Mouse (Mus musculus): ENCODE results near the gene Tet1. TPM values are rescaled to one million over a fixed set of nuclear protein-coding genes. Genes with fewer than 3 reads are reported as not detected.

Gene Tet1
- polyA plus RNA-seq, 1 experiment from 2014 or later = 2.3 TPM

DNA sequence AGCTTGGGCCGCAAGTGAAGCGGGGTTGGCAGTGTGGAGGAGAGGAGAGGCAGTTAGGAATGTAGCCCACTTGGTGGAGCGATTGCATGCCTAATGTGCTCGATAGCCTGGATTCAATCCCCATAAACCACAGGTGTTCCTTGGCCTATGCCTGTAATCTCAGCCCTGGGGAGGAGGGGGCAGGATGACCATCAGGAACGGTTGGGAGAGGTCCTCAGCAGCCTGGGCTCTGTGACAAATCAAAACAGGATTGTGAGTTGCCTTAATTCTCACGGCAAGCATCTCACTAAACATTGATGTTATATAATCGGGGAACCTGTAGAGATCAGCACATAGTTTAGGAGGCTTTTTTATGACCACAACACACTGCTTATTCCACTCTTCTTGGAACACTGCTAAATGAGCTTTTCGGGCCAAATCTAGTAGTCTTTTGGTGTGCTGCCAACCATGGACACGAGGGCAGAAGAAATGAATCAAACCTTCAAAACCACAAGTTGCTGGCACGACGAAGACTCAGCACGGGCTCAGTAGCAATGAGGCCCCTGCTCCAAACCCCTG, 61.6 kb downstream of the Tet1 start:
- no peaks in the 10 kb centered on the region for H3K27me3 ChIP-seq
- no peak overlapping the region for H3K9ac ChIP-seq
- H3K27ac ChIP-seq (replicated peaks) = no peak overlapping the region
- H3K4me2 ChIP-seq = no peak overlapping the region
- 60% methylated on average over 12 of the region's 12 CpGs for WGBS (ENCODE audit: insufficient replicate concordance)
- H3K4me1 ChIP-seq (replicated peaks) = no peaks in the 10 kb centered on the region
- H3K9me3 ChIP-seq (replicated peaks) = no peaks in the 10 kb centered on the region
- no peak overlapping the region for H3K4me3 ChIP-seq (replicated peaks)
- ATAC-seq (ENCODE audit: insufficient read depth) = no peak
- H3K36me3 ChIP-seq (replicated peaks) = no peaks in the 10 kb centered on the region

DNA sequence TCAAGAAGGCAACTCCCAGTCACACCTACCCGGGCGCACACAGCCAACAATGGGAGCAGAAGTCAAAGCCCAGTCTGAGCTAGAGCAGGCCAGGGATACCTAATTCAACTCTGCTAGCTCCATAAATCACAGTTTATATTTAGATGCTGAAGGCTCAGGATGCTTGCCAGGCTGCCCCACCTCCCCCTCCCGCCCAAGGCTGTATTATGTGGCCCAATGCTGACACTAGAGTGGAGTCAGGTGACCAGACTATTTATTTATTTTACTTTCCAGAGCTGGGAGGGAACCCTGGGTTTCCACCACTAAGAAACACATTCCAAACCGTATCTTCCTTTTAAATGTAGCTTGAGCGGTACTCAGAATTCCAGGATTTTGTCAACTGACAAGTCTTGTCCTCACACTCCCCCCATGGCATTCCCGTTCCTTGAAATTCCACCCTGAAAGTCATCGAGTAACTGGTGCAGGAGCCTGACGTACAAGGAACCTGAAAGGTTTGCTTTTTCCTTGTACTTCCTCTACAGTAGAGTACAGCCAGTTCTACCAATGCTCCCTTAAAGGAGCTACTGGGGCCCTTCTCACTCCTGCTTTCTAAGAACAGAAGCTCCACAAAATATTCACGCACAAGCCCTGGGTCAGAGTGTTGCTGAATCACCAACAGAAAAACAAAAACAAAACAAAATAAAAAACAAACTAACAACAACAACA, 64.9 kb downstream of the Tet1 start:
- ATAC-seq (ENCODE audit: insufficient read depth) = no peak
- Histone ChIP-seq H3K27me3 (no peaks in the 10 kb centered on the region), H3K27ac (replicated peaks) (no peak overlapping the region), H3K9me3 (replicated peaks) (no peaks in the 10 kb centered on the region), H3K4me2 (no peak overlapping the region), H3K4me1 (replicated peaks) (no peaks in the 10 kb centered on the region), H3K36me3 (replicated peaks) (no peaks in the 10 kb centered on the region), H3K4me3 (replicated peaks) (no peak overlapping the region), H3K9ac (no peak overlapping the region)
- WGBS (ENCODE audit: insufficient replicate concordance) = 57% methylated on average over 9 of the region's 9 CpGs

DNA sequence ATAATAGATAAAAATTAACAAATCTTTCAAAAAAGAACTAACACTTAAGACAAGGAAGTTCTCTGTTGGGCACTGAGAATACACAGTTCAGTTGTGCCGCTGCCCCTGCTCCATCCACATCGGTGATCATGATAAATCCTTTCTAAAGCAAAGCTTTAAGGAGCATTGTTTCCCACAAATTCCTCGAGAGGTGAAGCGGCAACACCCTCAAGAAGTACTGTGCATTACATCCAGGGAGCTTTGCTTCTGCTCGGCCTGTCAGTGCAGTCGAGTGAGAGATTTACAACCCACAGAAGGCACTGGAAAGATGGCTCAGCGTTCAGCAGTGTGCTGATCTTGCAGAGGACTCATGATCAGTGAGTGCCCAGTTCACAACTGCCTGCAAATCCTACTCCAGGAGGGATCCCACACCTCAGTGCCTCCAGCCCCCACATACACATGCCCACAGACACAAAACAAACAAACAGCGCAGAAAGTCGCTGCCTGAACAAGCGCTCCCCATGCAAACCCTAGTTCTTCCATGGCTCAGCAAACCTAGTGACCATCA, 66.8 kb downstream of the Tet1 start:
- Histone ChIP-seq H3K27me3 (no peaks in the 10 kb centered on the region), H3K4me1 (replicated peaks) (no peaks in the 10 kb centered on the region), H3K9me3 (replicated peaks) (no peaks in the 10 kb centered on the region), H3K9ac (no peak overlapping the region), H3K36me3 (replicated peaks) (no peaks in the 10 kb centered on the region), H3K27ac (replicated peaks) (no peak overlapping the region), H3K4me3 (replicated peaks) (no peak overlapping the region), H3K4me2 (no peak overlapping the region)
- whole genome bisulfite sequencing (ENCODE audit: insufficient replicate concordance) = 68% methylated on average over 10 of the region's 10 CpGs
- no peak for ATAC-seq (ENCODE audit: insufficient read depth)

DNA sequence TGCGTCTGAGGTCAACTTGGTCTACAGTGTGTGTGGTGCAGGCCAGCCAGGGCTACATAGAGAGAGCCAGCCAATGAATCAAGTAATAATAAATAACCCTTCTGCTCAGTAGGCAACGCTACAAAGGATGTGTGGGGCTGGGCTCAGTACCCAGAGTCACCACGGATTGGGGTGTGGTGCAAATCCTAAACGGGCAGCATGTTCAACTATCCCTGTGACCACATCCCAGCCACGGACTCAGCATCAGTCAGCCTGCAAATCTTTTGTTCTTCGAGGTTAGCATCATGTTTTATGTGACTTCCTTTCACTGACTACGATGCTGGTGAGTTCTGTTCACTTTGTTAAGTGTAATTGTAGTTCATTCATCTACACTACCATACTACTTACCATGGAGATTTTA, 68.1 kb downstream of the Tet1 start:
- no peak for ATAC-seq (ENCODE audit: insufficient read depth)
- Histone ChIP-seq H3K4me3 (replicated peaks) (no peak overlapping the region), H3K9me3 (replicated peaks) (no peaks in the 10 kb centered on the region), H3K27ac (replicated peaks) (no peak overlapping the region), H3K27me3 (no peaks in the 10 kb centered on the region), H3K4me2 (no peak overlapping the region), H3K4me1 (replicated peaks) (no peaks in the 10 kb centered on the region), H3K36me3 (replicated peaks) (no peaks in the 10 kb centered on the region), H3K9ac (no peak overlapping the region)
- 67% methylated on average over 7 of the region's 7 CpGs for WGBS (ENCODE audit: insufficient replicate concordance)

DNA sequence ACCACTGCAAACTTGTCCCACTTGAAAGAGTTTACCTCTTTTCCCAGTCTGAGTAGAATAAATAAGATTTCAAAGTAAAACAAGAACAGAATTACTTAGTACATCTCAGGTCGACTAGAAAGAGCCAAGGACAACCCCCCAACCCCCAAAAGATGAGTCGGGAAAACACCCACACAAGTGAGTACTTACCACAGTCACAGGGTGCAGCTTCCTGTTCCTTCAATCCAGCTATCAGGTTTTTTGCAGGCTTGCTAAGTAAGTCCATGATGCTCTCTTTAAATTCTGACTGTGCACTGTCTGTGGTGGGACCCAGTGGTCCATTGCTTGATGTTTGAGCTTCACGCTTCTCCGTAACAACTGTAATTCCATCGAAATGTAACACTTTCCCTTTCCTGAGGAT, 70.8 kb downstream of the Tet1 start:
- Histone ChIP-seq H3K9me3 (replicated peaks) (no peaks in the 10 kb centered on the region), H3K4me2 (no peak overlapping the region), H3K4me3 (replicated peaks) (no peak overlapping the region), H3K27ac (replicated peaks) (no peak overlapping the region), H3K9ac (no peak overlapping the region), H3K4me1 (replicated peaks) (no peaks in the 10 kb centered on the region), H3K27me3 (no peaks in the 10 kb centered on the region), H3K36me3 (replicated peaks) (no peaks in the 10 kb centered on the region)
- WGBS (ENCODE audit: insufficient replicate concordance) = 56% methylated on average over 5 of the region's 5 CpGs
- no peak for ATAC-seq (ENCODE audit: insufficient read depth)

DNA sequence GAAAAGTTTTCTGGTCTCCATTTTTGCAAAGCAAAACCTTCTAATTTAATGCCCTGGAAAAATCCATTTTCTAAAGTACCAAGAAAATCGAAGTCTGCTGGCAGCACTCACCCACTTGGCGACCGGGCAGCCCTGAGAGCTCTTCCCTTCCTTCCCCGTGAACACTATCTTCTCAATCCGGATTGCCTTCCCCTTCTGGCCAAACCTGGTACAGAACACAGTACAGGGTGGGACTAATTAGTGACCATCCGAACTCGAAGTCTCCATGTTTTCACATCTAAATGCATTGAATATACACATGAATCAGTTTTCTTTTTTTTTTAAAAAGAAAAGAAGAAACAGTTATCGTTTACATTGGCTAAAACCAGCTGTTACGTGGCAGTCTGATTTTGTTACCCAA, 76.0 kb downstream of the Tet1 start:
- ATAC-seq (ENCODE audit: insufficient read depth) = no peak

DNA sequence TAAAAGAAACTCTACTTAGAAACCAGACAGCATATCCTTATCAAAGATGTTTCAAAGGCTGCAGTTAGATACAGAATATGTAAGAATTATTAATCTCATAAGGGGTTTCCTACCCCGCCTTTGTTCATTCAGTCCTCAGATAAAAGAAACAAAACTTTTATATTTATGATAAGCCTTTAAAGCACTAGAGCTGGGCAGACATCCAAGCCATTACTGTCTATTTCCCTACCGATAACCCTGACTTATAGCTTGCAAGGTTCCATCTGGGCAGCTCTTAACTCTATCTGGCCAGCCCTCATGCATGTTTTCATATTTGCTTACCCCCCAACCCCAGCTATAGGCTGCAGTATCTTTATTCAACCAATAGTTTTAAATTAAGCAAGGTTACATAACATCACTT, 77.2 kb downstream of the Tet1 start:
- no peaks in the 10 kb centered on the region for H3K36me3 ChIP-seq (replicated peaks)
- H3K9me3 ChIP-seq (replicated peaks) = no peaks in the 10 kb centered on the region
- ATAC-seq (ENCODE audit: insufficient read depth) = no peak
- H3K9ac ChIP-seq = no peak overlapping the region
- H3K27ac ChIP-seq (replicated peaks) = no peak overlapping the region
- no peak overlapping the region for H3K4me3 ChIP-seq (replicated peaks)
- H3K4me1 ChIP-seq (replicated peaks) = no peaks in the 10 kb centered on the region
- no peaks in the 10 kb centered on the region for H3K27me3 ChIP-seq
- 46% methylated on average over 2 of the region's 2 CpGs for WGBS (ENCODE audit: insufficient replicate concordance)
- H3K4me2 ChIP-seq = no peak overlapping the region

More for the DNA sequence above, 76.0 kb downstream of the Tet1 start:
- Histone ChIP-seq H3K9me3 (replicated peaks) (no peaks in the 10 kb centered on the region), H3K9ac (no peak overlapping the region), H3K4me2 (no peak overlapping the region), H3K36me3 (replicated peaks) (no peaks in the 10 kb centered on the region), H3K4me1 (replicated peaks) (no peaks in the 10 kb centered on the region), H3K4me3 (replicated peaks) (no peak overlapping the region), H3K27me3 (no peaks in the 10 kb centered on the region), H3K27ac (replicated peaks) (no peak overlapping the region)
- 66% methylated on average over 9 of the region's 9 CpGs for WGBS (ENCODE audit: insufficient replicate concordance)

DNA sequence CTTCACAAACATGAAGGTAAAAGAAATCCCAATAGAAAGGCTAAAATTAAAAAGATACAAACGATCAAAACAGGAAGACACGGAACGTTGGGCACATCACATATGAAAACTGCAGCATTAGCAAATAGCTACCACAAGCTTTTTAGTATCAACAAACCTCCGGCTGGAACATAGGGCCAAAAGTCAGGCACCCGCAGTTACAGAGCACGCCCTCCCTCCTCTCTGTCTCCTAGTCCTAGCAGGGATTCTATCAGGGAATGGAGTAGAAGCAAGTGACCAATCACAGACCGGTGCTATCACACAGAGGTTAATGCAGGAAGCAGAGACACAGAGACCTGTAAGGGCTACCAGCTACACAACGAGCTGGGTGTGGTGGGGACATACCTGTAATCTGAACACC, 84.3 kb downstream of the Tet1 start:
- ATAC-seq (ENCODE audit: insufficient read depth) = no peak
- WGBS (ENCODE audit: insufficient replicate concordance) = 68% methylated on average over 8 of the region's 8 CpGs
- no peaks in the 10 kb centered on the region for H3K4me1 ChIP-seq (replicated peaks)
- no peaks in the 10 kb centered on the region for H3K36me3 ChIP-seq (replicated peaks)
- H3K27me3 ChIP-seq = no peaks in the 10 kb centered on the region
- no peak overlapping the region for H3K4me2 ChIP-seq
- no peak overlapping the region for H3K4me3 ChIP-seq (replicated peaks)
- no peak overlapping the region for H3K27ac ChIP-seq (replicated peaks)
- H3K9ac ChIP-seq = no peak overlapping the region
- no peaks in the 10 kb centered on the region for H3K9me3 ChIP-seq (replicated peaks)

DNA sequence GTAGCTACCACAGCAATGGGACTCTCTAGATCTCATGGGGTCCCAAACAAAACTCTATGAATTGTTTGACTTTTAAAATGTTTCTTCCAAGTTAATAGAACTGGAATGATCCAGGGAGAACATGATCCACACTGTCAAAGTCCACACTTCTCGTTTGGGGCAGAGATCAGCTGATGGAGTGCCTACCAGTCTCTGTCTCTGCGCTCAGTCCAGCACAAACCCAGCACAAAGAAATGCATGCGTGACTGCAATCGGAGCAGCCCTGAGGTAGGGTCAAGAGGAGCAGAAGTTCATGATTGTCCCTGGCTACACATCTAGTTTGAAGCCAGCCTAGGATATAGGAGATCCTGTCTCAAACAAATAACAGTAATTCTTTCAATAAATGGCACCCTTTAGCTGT, 85.4 kb downstream of the Tet1 start:
- H3K27me3 ChIP-seq = no peaks in the 10 kb centered on the region
- no peak overlapping the region for H3K27ac ChIP-seq (replicated peaks)
- H3K36me3 ChIP-seq (replicated peaks) = no peaks in the 10 kb centered on the region
- no peaks in the 10 kb centered on the region for H3K4me1 ChIP-seq (replicated peaks)
- H3K9ac ChIP-seq = no peak overlapping the region
- H3K9me3 ChIP-seq (replicated peaks) = no peaks in the 10 kb centered on the region
- no peak overlapping the region for H3K4me3 ChIP-seq (replicated peaks)
- 71% methylated on average over 4 of the region's 4 CpGs for WGBS (ENCODE audit: insufficient replicate concordance)
- H3K4me2 ChIP-seq = no peak overlapping the region
- ATAC-seq (ENCODE audit: insufficient read depth) = no peak

DNA sequence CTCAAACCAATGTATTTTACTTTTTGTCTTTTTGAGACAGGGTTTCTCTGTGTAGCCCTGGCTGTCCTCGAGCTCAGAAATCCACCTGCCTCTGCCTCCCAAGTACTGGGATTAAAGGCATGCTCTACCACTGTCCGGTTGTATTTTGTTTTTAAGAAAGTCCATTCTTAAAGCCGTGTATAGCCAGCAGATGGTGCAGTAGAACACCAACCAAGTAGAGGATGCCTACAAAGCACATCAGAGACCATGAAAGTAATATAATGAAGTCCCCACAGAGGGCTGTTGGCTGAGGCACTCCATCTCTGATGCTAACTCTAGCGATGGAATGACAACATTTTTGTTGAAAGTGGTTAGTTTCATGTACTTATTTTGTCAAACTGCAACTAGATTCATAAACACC, 98.8 kb downstream of the Tet1 start:
- no peaks in the 10 kb centered on the region for H3K27me3 ChIP-seq
- no peaks in the 10 kb centered on the region for H3K36me3 ChIP-seq (replicated peaks)
- no peak for ATAC-seq (ENCODE audit: insufficient read depth)
- no peak overlapping the region for H3K4me3 ChIP-seq (replicated peaks)
- H3K27ac ChIP-seq (replicated peaks) = no peak overlapping the region
- H3K9ac ChIP-seq = no peak overlapping the region
- 46% methylated on average over 4 of the region's 4 CpGs for WGBS (ENCODE audit: insufficient replicate concordance)
- no peak overlapping the region for H3K4me2 ChIP-seq
- H3K9me3 ChIP-seq (replicated peaks) = no peaks in the 10 kb centered on the region
- no peaks in the 10 kb centered on the region for H3K4me1 ChIP-seq (replicated peaks)

DNA sequence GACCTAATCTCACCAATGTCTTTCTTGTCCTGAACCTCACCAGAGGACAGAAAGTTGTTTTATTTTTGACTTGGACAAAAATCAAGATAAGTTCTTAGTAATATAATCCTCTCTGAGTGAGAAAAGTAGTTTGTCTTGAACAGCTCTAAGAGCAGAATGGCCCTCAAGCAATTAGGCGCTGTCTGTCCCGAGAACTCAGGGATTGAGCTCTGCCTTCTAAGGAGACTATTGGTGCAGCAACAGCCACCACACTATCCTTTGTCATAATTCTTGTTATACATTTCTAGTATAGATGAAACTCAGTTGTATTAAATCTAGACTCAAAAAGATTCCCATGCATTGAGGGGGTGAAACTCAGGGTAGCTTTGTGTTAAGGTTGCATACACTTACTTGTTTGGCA, 100.0 kb downstream of the Tet1 start:
- no peak overlapping the region for H3K9ac ChIP-seq
- 72% methylated on average over 2 of the region's 2 CpGs for WGBS (ENCODE audit: insufficient replicate concordance)

DNA sequence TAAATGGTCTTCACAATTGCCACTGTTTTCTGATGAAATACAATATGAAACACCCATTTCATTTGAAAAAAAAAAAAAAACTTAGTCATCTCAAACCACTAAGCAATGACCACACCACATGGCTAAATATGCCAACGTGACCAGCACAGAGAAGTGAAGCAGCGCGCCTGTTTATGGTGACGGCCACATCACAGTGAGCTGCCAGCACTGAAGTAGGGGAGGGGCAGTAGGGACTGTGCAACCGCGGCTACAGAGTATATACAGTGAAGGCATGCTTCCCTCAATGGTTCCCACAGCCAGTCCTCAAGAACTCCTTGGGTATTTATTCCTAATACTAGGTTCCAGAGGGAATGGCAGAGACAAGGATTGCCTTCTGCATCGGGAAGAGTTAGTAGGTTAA, 100.5 kb downstream of the Tet1 start:
- 73% methylated on average over 7 of the region's 7 CpGs for WGBS (ENCODE audit: insufficient replicate concordance)
- Histone ChIP-seq H3K27ac (replicated peaks) (no peak overlapping the region), H3K36me3 (replicated peaks) (no peaks in the 10 kb centered on the region), H3K4me2 (no peak overlapping the region), H3K9me3 (replicated peaks) (no peaks in the 10 kb centered on the region), H3K4me3 (replicated peaks) (no peak overlapping the region), H3K27me3 (no peaks in the 10 kb centered on the region), H3K9ac (no peak overlapping the region), H3K4me1 (replicated peaks) (no peaks in the 10 kb centered on the region)
- no peak for ATAC-seq (ENCODE audit: insufficient read depth)

More for the DNA sequence above, 100.0 kb downstream of the Tet1 start:
- Histone ChIP-seq H3K9me3 (replicated peaks) (no peaks in the 10 kb centered on the region), H3K27ac (replicated peaks) (no peak overlapping the region), H3K36me3 (replicated peaks) (no peaks in the 10 kb centered on the region), H3K4me2 (no peak overlapping the region), H3K27me3 (no peaks in the 10 kb centered on the region), H3K4me3 (replicated peaks) (no peak overlapping the region), H3K4me1 (replicated peaks) (no peaks in the 10 kb centered on the region)
- ATAC-seq (ENCODE audit: insufficient read depth) = no peak

Measured in liver, embryonic 15.5 days (tissue).